Mouse (Mus musculus): ENCODE results near the gene Cul1.

Gene Cul1

GRCm38 (mm10) chr6:47482027-47482426, 28.8 kb downstream of the Cul1 start:
- no peak for DNase-seq

GRCm38 (mm10) chr6:47494562-47494961, 41.4 kb downstream of the Cul1 start:
- no peak for DNase-seq

- no peak for DNase-seq
Measured at GRCm38 (mm10) chr6:47520030-47520429, 66.8 kb downstream of the Cul1 start.

GRCm38 (mm10) chr6:47522431-47522830, 69.2 kb downstream of the Cul1 start:
- no peak for DNase-seq

- DNase-seq = no peak
Measured at GRCm38 (mm10) chr6:47525041-47525440, 71.8 kb downstream of the Cul1 start.

GRCm38 (mm10) chr6:47526446-47526845, 73.2 kb downstream of the Cul1 start:
- DNase-seq = no peak

- no peak for DNase-seq
Measured at GRCm38 (mm10) chr6:47527129-47527528, 73.9 kb downstream of the Cul1 start.

GRCm38 (mm10) chr6:47527655-47528054, 74.5 kb downstream of the Cul1 start:
- DNase-seq = no peak

GRCm38 (mm10) chr6:47532547-47532946, 79.3 kb downstream of the Cul1 start:
- no peak for DNase-seq

- no peak for DNase-seq
Measured at GRCm38 (mm10) chr6:47535333-47535732, 82.1 kb downstream of the Cul1 start.

- no peak for DNase-seq
Measured at GRCm38 (mm10) chr6:47552280-47552679, 99.1 kb downstream of the Cul1 start.

GRCm38 (mm10) chr6:47559287-47559686, 106.1 kb downstream of the Cul1 start:
- DNase-seq = no peak

- DNase-seq = no peak
Measured at GRCm38 (mm10) chr6:47560407-47560806, 107.2 kb downstream of the Cul1 start.

GRCm38 (mm10) chr6:47560846-47561245, 107.6 kb downstream of the Cul1 start:
- DNase-seq = no peak

- no peak for DNase-seq
Measured at GRCm38 (mm10) chr6:47561426-47561825, 108.2 kb downstream of the Cul1 start.

GRCm38 (mm10) chr6:47565326-47566035, 112.3 kb downstream of the Cul1 start:
- DNase-seq = no peak

- no peak for DNase-seq
Measured at GRCm38 (mm10) chr6:47572887-47573286, 119.7 kb downstream of the Cul1 start.

All from right cerebral cortex, adult 18-20 months (tissue).